Mouse (Mus musculus) layer of hippocampus, postnatal 25 days (tissue): ENCODE results near the gene Olfr1366. TPM values are rescaled to one million over a fixed set of nuclear protein-coding genes. Genes with fewer than 3 reads are reported as not detected.
A peak's percentile ranks its signal among the peaks of the same experiment; 100 is the strongest.
"Not testable (repeated sequence)": the region's sequence is repeated elsewhere in the genome, so short reads cannot be mapped to it uniquely, and the experiment has no call there.

Experiments used
- DNase-seq, 2 experiments: peaks; one replicate each; pipeline ENCODE4 v3.0.0; 2022; ENCODE audit warnings: mixed read lengths in 2 of 2, low spot score in 1 of 2; ENCODE audit errors: extremely low spot score in 1 of 2
- total RNA-seq, 2 experiments: library from RNA; stranded (reverse); gene quantifications; 2 replicates each; pipeline ENCODE4 v1.2.3; 2021

Gene Olfr1366
- not detected for total RNA-seq

DNA sequence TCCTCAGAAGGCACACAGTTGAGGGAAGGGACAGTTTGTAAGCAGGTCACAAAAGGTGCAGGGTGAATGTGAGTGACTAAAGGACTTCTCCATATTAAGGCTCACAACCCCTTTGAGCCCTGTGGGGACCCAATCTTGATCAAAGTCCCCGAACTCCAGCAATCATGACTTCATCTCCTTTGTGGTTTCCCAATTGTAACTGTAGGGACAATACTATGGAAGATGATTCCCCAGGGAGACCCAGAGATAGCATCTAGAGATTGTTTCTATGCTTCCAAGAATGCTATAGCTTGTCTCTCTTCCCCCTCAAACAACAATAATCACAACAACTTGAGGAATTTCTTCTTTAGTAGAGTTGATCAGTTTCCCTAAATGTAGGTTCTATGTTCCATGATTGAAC is at the start of gene Olfr1366:
Olfr1366 (minus strand) TSS at position 101 of the 400 bp plus-strand sequence.
- DNase-seq: no peak

GRCm38 (mm10) chr13:21591618-21592017 is 49.0 kb upstream of the Olfr1366 start:
- DNase-seq: no peak

- DNase-seq: no peak
Measured at GRCm38 (mm10) chr13:21581659-21582058, 39.1 kb upstream of the Olfr1366 start, which contains the start of gene Olfr1364. Gene Olfr1364 (minus strand): TSS chr13:21581759.

GRCm38 (mm10) chr13:21559793-21560192 is 17.2 kb upstream of the Olfr1366 start, which contains the start of gene Olfr1535:
Gene Olfr1535 (minus strand): TSS chr13:21559893.
- DNase-seq: no peak

DNA sequence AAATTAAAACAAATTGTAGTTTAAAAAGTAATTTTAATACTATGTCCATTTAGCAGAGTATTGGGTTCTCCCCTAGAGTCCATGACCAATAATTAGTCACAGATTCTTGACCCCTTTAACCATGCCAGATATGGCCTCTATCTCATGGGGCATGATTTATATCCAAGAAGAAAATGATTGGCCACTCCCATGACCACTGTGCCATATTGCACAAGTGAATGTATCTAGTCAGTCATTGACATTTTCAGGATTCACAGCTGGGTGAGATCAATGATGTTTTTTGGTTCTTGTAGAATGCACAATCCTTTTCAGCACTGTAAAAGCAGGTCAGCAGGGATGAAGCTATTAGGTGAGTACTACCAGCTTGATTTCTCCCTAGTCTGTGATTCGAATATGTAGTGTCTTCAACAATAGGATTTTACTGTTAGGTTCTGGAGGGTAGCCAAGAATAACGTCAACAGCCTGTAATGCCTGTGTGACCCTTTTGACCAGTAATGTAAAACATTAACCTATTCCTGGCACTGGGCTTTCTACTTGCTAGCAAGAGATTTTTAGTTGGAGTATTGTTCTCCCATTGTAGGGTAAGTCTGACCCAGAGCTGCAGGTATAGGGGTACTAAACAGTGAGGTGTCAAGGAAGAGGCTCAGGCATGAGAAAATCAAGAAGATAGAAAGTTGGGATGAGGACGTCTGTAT is 8.0 kb upstream of the Olfr1366 start:
- DNase-seq: no peak

- no peak for DNase-seq
Measured at GRCm38 (mm10) chr13:21549487-21549886, 6.9 kb upstream of the Olfr1366 start.

GRCm38 (mm10) chr13:21530781-21531201 is 11.8 kb downstream of the Olfr1366 start, which contains the start of gene Zkscan8:
Gene Zkscan8 (minus strand): TSS chr13:21531120.
- DNase-seq: peak; percentile 78 to 83

DNA sequence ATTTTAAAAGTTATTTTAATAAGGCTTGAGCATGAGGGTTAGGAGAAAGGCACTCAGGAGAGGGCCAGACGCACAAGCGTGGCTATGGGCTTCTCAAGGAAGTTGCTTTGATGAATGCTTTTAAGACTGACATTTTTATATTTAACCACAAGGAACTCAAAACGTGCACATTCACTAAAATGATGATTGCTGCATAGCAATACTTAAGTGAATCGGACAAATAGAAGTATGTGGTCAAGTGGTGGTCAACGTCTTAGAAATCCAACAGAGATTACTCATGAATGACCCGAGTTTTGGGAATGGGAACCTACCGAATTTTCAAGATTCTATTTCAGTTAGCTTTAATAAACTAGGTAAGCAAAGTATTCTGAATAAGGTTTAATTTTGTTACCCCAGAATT is 12.5 kb downstream of the Olfr1366 start:
- DNase-seq: no peak

GRCm38 (mm10) chr13:21506221-21506649 is 36.4 kb downstream of the Olfr1366 start:
- DNase-seq: peak; percentile 62 to 67

- DNase-seq: no peak
Measured at GRCm38 (mm10) chr13:21502296-21502695, 40.3 kb downstream of the Olfr1366 start.

- DNase-seq: not testable (repeated sequence)
Measured at GRCm38 (mm10) chr13:21501182-21501581, 41.4 kb downstream of the Olfr1366 start, which contains the start of gene Gm11273. Gene Gm11273 (minus strand): TSS chr13:21501418.

DNA sequence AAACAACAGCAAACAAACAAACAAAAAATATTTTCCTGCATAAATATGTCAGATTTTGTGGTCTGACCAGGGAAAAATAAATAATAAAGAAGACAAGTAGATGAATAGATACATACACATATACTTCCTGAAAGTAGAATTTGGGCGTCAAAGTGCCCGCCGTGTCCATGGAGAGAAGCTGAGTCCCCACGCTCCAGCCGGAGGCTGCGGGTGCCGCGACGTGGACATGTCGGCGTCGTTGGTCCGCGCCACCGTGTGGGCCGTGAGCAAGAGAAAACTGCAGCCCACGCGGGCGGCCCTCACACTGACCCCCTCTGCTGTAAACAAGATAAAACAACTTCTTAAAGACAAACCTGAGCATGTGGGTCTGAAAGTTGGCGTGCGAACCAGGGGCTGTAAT is 47.5 kb downstream of the Olfr1366 start, which contains the start of gene AK157302:
AK157302 (plus strand) TSS at position 144 of the 400 bp plus-strand sequence.
- DNase-seq: no peak

DNA sequence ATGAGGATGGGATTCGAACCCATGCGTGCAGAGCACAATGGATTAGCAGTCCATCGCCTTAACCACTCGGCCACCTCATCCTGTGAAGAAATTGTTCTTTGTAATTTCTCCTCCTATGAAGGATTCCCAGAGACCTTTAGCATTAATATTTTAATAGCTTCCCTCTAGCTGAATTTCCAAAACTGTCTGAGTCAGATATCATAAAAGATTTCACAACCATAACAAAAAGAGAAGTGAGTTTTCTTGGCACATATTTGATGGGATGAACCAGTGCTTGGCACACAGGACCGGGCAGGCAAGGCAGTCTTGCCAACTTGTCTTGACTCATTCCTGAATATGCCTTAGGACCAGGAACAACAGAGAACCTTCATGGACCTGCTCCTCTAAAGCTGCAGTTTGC is 49.8 kb downstream of the Olfr1366 start:
- DNase-seq: no peak

- no peak for DNase-seq
Measured at GRCm38 (mm10) chr13:21486881-21487280, 55.7 kb downstream of the Olfr1366 start.

Other genes starting within 250 kb of the Olfr1366 start
- not detected for gene Gpx6, start 230.7 kb downstream of the Olfr1366 start, total RNA-seq
- not detected for gene Olfr1367, start 195.9 kb downstream of the Olfr1366 start, total RNA-seq
- gene Zscan12, start 180.0 kb downstream of the Olfr1366 start, total RNA-seq: 1 to 10 TPM; 8.5 to 9.7 TPM
- gene Zkscan3, start 140.1 kb downstream of the Olfr1366 start, total RNA-seq: 10 to 100 TPM; 35.6 to 42.4 TPM
- gene Pgbd1, start 101.8 kb downstream of the Olfr1366 start, total RNA-seq: 1 to 10 TPM; 1.2 to 1.8 TPM
- 10 to 100 TPM; 45.3 to 47.3 TPM for gene Zscan26, start 89.1 kb downstream of the Olfr1366 start, total RNA-seq
- 1 to 10 TPM in 1 of 2 experiments, under 1 TPM in 1; 0.91 to 1.6 TPM for gene Nkapl, start 74.3 kb downstream of the Olfr1366 start, total RNA-seq
- gene Zkscan4, start 63.9 kb downstream of the Olfr1366 start, total RNA-seq: 1 to 10 TPM; 5.8 to 6.7 TPM
- gene Gm10065, start 63.4 kb downstream of the Olfr1366 start, total RNA-seq: not detected
- 10 to 100 TPM; 21.2 to 24.4 TPM for gene AK157302, start 47.6 kb downstream of the Olfr1366 start, total RNA-seq
- gene Gm11273, start 41.4 kb downstream of the Olfr1366 start, total RNA-seq: 10 to 100 TPM; 68.8 to 76.1 TPM
- gene Zkscan8, start 11.7 kb downstream of the Olfr1366 start, total RNA-seq: 10 to 100 TPM; 16.4 to 17.0 TPM
- gene Olfr1535, start 17.1 kb upstream of the Olfr1366 start, total RNA-seq: not detected
- gene Olfr1364, start 39.0 kb upstream of the Olfr1366 start, total RNA-seq: not detected
- not detected for gene Olfr1362, start 71.2 kb upstream of the Olfr1366 start, total RNA-seq
- not detected for gene Olfr11, start 99.7 kb upstream of the Olfr1366 start, total RNA-seq
- gene Olfr1361, start 120.6 kb upstream of the Olfr1366 start, total RNA-seq: not detected
- gene Olfr1360, start 134.6 kb upstream of the Olfr1366 start, total RNA-seq: not detected
- not detected for gene Olfr1359, start 155.3 kb upstream of the Olfr1366 start, total RNA-seq
- 10 to 100 TPM; 32.0 to 37.1 TPM for gene Hist1h2bl, start 173.3 kb upstream of the Olfr1366 start, total RNA-seq
- gene Hist1h2ai, start 173.6 kb upstream of the Olfr1366 start, total RNA-seq: 10 to 100 TPM; 25.2 to 27.6 TPM
- gene Hist1h3h, start 174.9 kb upstream of the Olfr1366 start, total RNA-seq: 10 to 100 TPM; 51.7 to 65.0 TPM
- 1 to 10 TPM; 6.5 to 8.1 TPM for gene Hist1h2bm, start 179.2 kb upstream of the Olfr1366 start, total RNA-seq
- 10 to 100 TPM; 17.6 to 19.5 TPM for gene Hist1h4j, start 192.3 kb upstream of the Olfr1366 start, total RNA-seq
- gene Hist1h4k, start 207.7 kb upstream of the Olfr1366 start, total RNA-seq: 100 to 1,000 TPM; 272 to 320 TPM
- gene Hist1h2ak, start 211.0 kb upstream of the Olfr1366 start, total RNA-seq: 10 to 100 TPM; 10.9 to 18.2 TPM
- gene Hist1h2bn, start 211.3 kb upstream of the Olfr1366 start, total RNA-seq: 10 to 100 TPM in 1 of 2 experiments, 1 to 10 TPM in 1; 8.6 to 12.1 TPM
- 1 to 10 TPM; 7.3 to 9.3 TPM for gene Hist1h1b, start 237.8 kb upstream of the Olfr1366 start, total RNA-seq
- 10 to 100 TPM; 58.3 to 73.7 TPM for gene Hist1h3i, start 240.6 kb upstream of the Olfr1366 start, total RNA-seq
- gene Hist1h2an, start 244.4 kb upstream of the Olfr1366 start, total RNA-seq: 1 to 10 TPM; 1.9 to 3.0 TPM
- gene Hist1h2bp, start 244.7 kb upstream of the Olfr1366 start, total RNA-seq: 10 to 100 TPM in 1 of 2 experiments, 1 to 10 TPM in 1; 5.0 to 13.2 TPM